In genomic region chr5:92954827-92955475, GRCm38 (mm10) we compare ENCODE assay signal across 8 mouse cellular contexts.
DNase-seq lines count a peak whose midpoint lies in the region; ATAC-seq lines count a peak whose summit lies in the region.

No protein-coding gene starts in this region.

- H3K27me3 ChIP-seq in lung, embryonic 15.5 days = no peaks in the 10 kb centered on the region
- no peaks in the 10 kb centered on the region for H3K27me3 ChIP-seq in heart, embryonic 15.5 days
- H3K27me3 ChIP-seq in midbrain, embryonic 12.5 days = no peaks in the 10 kb centered on the region

- WGBS in lung, embryonic 15.5 days = 41% methylated on average over 6 of the region's 6 CpGs
- WGBS in heart, embryonic 15.5 days = 39% methylated on average over 6 of the region's 6 CpGs
- 62% methylated on average over 6 of the region's 6 CpGs for WGBS in midbrain, embryonic 12.5 days

- no peak overlapping the region for H3K27ac ChIP-seq in lung, embryonic 15.5 days
- H3K27ac ChIP-seq in heart, embryonic 15.5 days = peak overlapping the region; percentile 12; the same call in 1 of the 2 replicates
- H3K27ac ChIP-seq in midbrain, embryonic 12.5 days (replicated peaks) = no peak overlapping the region

- no peak overlapping the region for H3K4me2 ChIP-seq in lung, embryonic 15.5 days
- no peak overlapping the region for H3K4me2 ChIP-seq in heart, embryonic 15.5 days
- H3K4me2 ChIP-seq in midbrain, embryonic 12.5 days (replicated peaks) = no peak overlapping the region

- peaks cover 29% of the 10 kb centered on the region for H3K36me3 ChIP-seq in lung, embryonic 15.5 days
- peaks cover 53% of the 10 kb centered on the region for H3K36me3 ChIP-seq in heart, embryonic 15.5 days
- peaks cover 50% of the 10 kb centered on the region for H3K36me3 ChIP-seq in midbrain, embryonic 12.5 days

- peaks cover 10% of the 10 kb centered on the region; the same call in 1 of the 2 replicates for H3K4me1 ChIP-seq in lung, embryonic 15.5 days
- H3K4me1 ChIP-seq in heart, embryonic 15.5 days (replicated peaks) = peaks cover 38% of the 10 kb centered on the region
- no peaks in the 10 kb centered on the region for H3K4me1 ChIP-seq in midbrain, embryonic 12.5 days

- ATAC-seq in lung, embryonic 15.5 days (ENCODE audit: borderline replicate concordance, extremely low read depth, low FRiP score, low TSS enrichment) = peak; percentile 46; the same call in 1 of the 2 replicates
- no peak for ATAC-seq in heart, embryonic 15.5 days (replicated peaks; ENCODE audit: insufficient number of reproducible peaks, insufficient read depth, low FRiP score, low read depth)
- ATAC-seq in midbrain, embryonic 12.5 days (ENCODE audit: low FRiP score, low read depth) = 0 out of 2 replicates have a peak, but pooled peaks have one; percentile 27

- no peaks in the 10 kb centered on the region for H3K9me3 ChIP-seq in lung, embryonic 15.5 days
- no peaks in the 10 kb centered on the region for H3K9me3 ChIP-seq in heart, embryonic 15.5 days (replicated peaks)
- no peaks in the 10 kb centered on the region for H3K9me3 ChIP-seq in midbrain, embryonic 12.5 days

- DNase-seq in adrenal gland, postnatal 14 days = peak; percentile 52
- no peak for DNase-seq in adrenal gland, postnatal 36 days
- DNase-seq in lung, adult 18-20 months = no peak
- no peak for DNase-seq in thymus, postnatal 25 days
- DNase-seq in adrenal gland, postnatal 25 days = no peak

- no peak overlapping the region for H3K4me3 ChIP-seq in lung, embryonic 15.5 days
- H3K4me3 ChIP-seq in heart, embryonic 15.5 days = no peak overlapping the region
- H3K4me3 ChIP-seq in midbrain, embryonic 12.5 days = no peak overlapping the region

- no peak overlapping the region for H3K9ac ChIP-seq in lung, embryonic 15.5 days
- H3K9ac ChIP-seq in heart, embryonic 15.5 days = no peak overlapping the region
- no peak overlapping the region for H3K9ac ChIP-seq in midbrain, embryonic 12.5 days (replicated peaks)
